Mouse (Mus musculus): ENCODE measurements around the gene Mapk8ip3. TPM values are rescaled to one million over a fixed set of nuclear protein-coding genes. Genes with fewer than 3 reads are reported as not detected.

The Mapk8ip3 gene
- polyA plus RNA-seq, 1 experiment from 2014 or later, result 29.2 TPM

- Histone ChIP-seq H3K9ac (peak overlapping the region; percentile 7; the same call in 1 of the 2 replicates), H3K4me2 (peak overlapping the region; percentile 83), H3K27me3 (replicated peaks) (no peaks in the 10 kb centered on the region), H3K9me3 (no peaks in the 10 kb centered on the region), H3K4me3 (replicated peaks) (peak overlapping the region; percentile 68), H3K27ac (no peak overlapping the region), H3K4me1 (peaks cover 15% of the 10 kb centered on the region), H3K36me3 (no peaks in the 10 kb centered on the region)
- ATAC-seq (ENCODE audit: insufficient read depth, low FRiP score, low read depth), result no peak
Observed at GRCm38 (mm10) chr17:24935666-24936065, 1.1 kb downstream of the Mapk8ip3 start.

GRCm38 (mm10) chr17:24934926-24935325 is 1.9 kb downstream of the Mapk8ip3 start:
- H3K27me3 ChIP-seq (replicated peaks), result no peaks in the 10 kb centered on the region
- H3K4me2 ChIP-seq, result peak overlapping the region; percentile 83
- peaks cover 15% of the 10 kb centered on the region for H3K4me1 ChIP-seq
- no peak for ATAC-seq (ENCODE audit: insufficient read depth, low FRiP score, low read depth)
- H3K36me3 ChIP-seq, result no peaks in the 10 kb centered on the region
- no peak overlapping the region for H3K27ac ChIP-seq
- 64% methylated on average over 4 of the region's 4 CpGs for WGBS
- H3K4me3 ChIP-seq (replicated peaks), result peak overlapping the region; percentile 68
- 0 out of 2 replicates have a peak overlapping the region, but pooled peaks have one; percentile 7 for H3K9ac ChIP-seq
- H3K9me3 ChIP-seq, result no peaks in the 10 kb centered on the region

DNA sequence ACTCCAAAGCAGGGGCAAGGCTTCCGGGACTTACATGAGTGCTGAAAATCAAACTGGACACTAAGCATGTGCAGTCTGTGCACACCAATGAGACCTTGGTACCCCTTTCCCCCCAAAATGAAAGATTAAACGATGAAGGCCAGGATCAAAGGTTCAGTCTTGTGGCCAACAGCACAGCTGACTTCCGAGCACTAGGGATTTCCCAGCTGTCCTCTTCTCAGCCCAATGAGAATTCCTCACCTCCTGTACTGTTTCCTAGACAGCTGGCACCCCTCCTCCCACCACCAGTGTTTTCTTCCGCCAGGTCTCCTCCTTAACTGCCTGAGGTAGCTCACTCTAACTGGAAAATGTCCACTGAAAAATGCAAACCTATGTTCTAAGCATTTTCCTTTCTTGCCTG is 3.6 kb downstream of the Mapk8ip3 start:
- H3K4me3 ChIP-seq (replicated peaks), result no peak overlapping the region

DNA sequence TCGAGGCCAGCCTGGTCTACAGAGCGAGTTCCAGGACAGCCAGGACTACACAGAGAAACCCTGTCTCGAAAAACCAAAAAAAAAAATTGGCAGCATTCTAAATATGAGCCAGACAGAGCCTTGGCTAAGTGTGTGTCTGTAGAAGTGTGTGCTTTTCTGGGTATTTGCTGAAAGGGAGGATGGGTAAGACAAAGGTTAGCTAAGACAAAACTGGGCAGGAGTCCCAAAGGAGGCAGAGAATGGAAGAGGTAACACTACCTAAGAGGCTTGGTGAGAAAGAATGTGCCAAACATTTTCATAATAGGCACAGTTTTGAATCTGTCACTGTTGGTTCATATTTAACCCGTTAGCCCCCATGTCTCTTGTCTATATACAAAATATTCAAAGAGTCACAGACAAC is 4.3 kb downstream of the Mapk8ip3 start:
- WGBS, result 91% methylated on average over 4 of the region's 4 CpGs
- H3K4me1 ChIP-seq, result peaks cover 15% of the 10 kb centered on the region

More for the DNA sequence above, 3.6 kb downstream of the Mapk8ip3 start:
- peaks cover 15% of the 10 kb centered on the region for H3K4me1 ChIP-seq
- no peak overlapping the region for H3K9ac ChIP-seq
- no peak for ATAC-seq (ENCODE audit: insufficient read depth, low FRiP score, low read depth)
- no peaks in the 10 kb centered on the region for H3K36me3 ChIP-seq
- no peaks in the 10 kb centered on the region for H3K27me3 ChIP-seq (replicated peaks)
- H3K4me2 ChIP-seq, result no peak overlapping the region
- WGBS, result 72% methylated on average over 4 of the region's 4 CpGs
- H3K9me3 ChIP-seq, result no peaks in the 10 kb centered on the region
- no peak overlapping the region for H3K27ac ChIP-seq

GRCm38 (mm10) chr17:24929506-24929905 is 7.3 kb downstream of the Mapk8ip3 start:
- Histone ChIP-seq H3K27me3 (replicated peaks) (no peaks in the 10 kb centered on the region), H3K4me2 (no peak overlapping the region), H3K4me3 (replicated peaks) (no peak overlapping the region), H3K4me1 (0 out of 2 replicates have a peak, but pooled peaks cover under 1% of the 10 kb centered on the region), H3K27ac (no peak overlapping the region), H3K9ac (no peak overlapping the region), H3K36me3 (peaks cover 22% of the 10 kb centered on the region), H3K9me3 (no peaks in the 10 kb centered on the region)
- 76% methylated on average over 1 of the region's 1 CpGs for WGBS
- ATAC-seq (ENCODE audit: insufficient read depth, low FRiP score, low read depth), result no peak

More for the DNA sequence above, 4.3 kb downstream of the Mapk8ip3 start:
- 0 out of 2 replicates have a peak, but pooled peaks cover 2% of the 10 kb centered on the region for H3K36me3 ChIP-seq
- H3K27me3 ChIP-seq (replicated peaks), result no peaks in the 10 kb centered on the region
- no peak overlapping the region for H3K4me2 ChIP-seq
- no peak overlapping the region for H3K9ac ChIP-seq
- H3K9me3 ChIP-seq, result no peaks in the 10 kb centered on the region
- no peak overlapping the region for H3K27ac ChIP-seq
- ATAC-seq (ENCODE audit: insufficient read depth, low FRiP score, low read depth), result no peak
- no peak overlapping the region for H3K4me3 ChIP-seq (replicated peaks)

DNA sequence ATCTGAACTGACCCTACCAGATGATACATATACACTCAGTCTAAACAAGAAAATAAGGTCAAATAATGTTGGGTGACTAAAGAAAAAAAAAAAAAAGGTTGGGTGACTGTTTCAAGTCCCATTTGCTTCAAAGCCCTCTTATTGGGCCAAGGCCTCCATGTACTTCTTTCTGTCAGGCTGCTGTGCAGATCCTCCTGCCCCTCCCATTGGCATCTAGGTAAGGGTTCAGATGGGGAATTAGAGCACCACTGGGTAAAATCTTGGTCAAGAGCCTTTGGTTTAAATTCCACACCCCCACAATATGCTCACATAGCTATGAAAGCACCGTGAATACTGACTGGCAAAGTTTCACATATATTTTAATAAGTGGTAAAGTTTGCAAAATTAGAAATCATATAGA is 13.5 kb downstream of the Mapk8ip3 start:
- no peaks in the 10 kb centered on the region for H3K4me1 ChIP-seq
- no peak overlapping the region for H3K4me3 ChIP-seq (replicated peaks)
- no peak for ATAC-seq (ENCODE audit: insufficient read depth, low FRiP score, low read depth)
- H3K9me3 ChIP-seq, result no peaks in the 10 kb centered on the region
- H3K27ac ChIP-seq, result no peak overlapping the region
- H3K27me3 ChIP-seq (replicated peaks), result no peaks in the 10 kb centered on the region
- no peak overlapping the region for H3K4me2 ChIP-seq
- H3K9ac ChIP-seq, result no peak overlapping the region
- WGBS, result 94% methylated on average over 1 of the region's 1 CpGs
- H3K36me3 ChIP-seq, result peaks cover 66% of the 10 kb centered on the region

GRCm38 (mm10) chr17:24913984-24914383 is 22.8 kb downstream of the Mapk8ip3 start:
- Histone ChIP-seq H3K27me3 (replicated peaks) (no peaks in the 10 kb centered on the region), H3K36me3 (peaks cover 66% of the 10 kb centered on the region), H3K4me3 (replicated peaks) (no peak overlapping the region), H3K4me1 (no peaks in the 10 kb centered on the region), H3K27ac (no peak overlapping the region), H3K9ac (no peak overlapping the region), H3K9me3 (no peaks in the 10 kb centered on the region), H3K4me2 (no peak overlapping the region)
- no peak for ATAC-seq (ENCODE audit: insufficient read depth, low FRiP score, low read depth)

GRCm38 (mm10) chr17:24907591-24907990 is 29.2 kb downstream of the Mapk8ip3 start:
- no peak overlapping the region for H3K4me2 ChIP-seq
- H3K27me3 ChIP-seq (replicated peaks), result no peaks in the 10 kb centered on the region
- peaks cover 82% of the 10 kb centered on the region for H3K36me3 ChIP-seq
- no peak overlapping the region for H3K9ac ChIP-seq
- no peaks in the 10 kb centered on the region for H3K9me3 ChIP-seq
- H3K27ac ChIP-seq, result no peak overlapping the region
- no peak overlapping the region for H3K4me3 ChIP-seq (replicated peaks)
- H3K4me1 ChIP-seq, result no peaks in the 10 kb centered on the region
- WGBS, result 93% methylated on average over 2 of the region's 2 CpGs
- no peak for ATAC-seq (ENCODE audit: insufficient read depth, low FRiP score, low read depth)

DNA sequence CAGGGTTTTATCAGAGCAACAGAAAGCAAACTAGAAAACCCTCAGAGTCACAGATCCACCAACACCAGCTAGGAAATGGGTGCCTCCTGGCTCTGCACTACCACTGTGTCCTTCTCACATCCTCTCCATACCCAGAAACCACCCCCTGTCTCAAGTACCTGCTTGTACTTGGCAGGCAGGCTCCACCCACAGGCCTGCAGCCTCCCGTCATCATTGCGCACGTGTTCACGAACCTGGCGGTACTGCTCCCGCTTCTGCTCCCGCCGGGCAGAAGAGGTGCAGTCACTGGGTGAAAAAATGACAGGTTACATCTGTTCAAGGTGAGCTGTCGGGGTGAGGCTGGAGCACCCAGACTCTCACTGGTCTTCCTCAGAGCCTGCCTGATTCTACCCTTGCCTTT is 33.0 kb downstream of the Mapk8ip3 start:
- no peaks in the 10 kb centered on the region for H3K27me3 ChIP-seq (replicated peaks)
- H3K9me3 ChIP-seq, result no peaks in the 10 kb centered on the region
- no peak overlapping the region for H3K4me2 ChIP-seq
- no peak overlapping the region for H3K27ac ChIP-seq
- no peak overlapping the region for H3K9ac ChIP-seq
- H3K4me1 ChIP-seq, result no peaks in the 10 kb centered on the region
- no peak overlapping the region for H3K4me3 ChIP-seq (replicated peaks)
- 88% methylated on average over 9 of the region's 9 CpGs for WGBS
- no peak for ATAC-seq (ENCODE audit: insufficient read depth, low FRiP score, low read depth)
- peaks cover 95% of the 10 kb centered on the region for H3K36me3 ChIP-seq

- Histone ChIP-seq H3K27ac (no peak overlapping the region), H3K36me3 (peaks cover 96% of the 10 kb centered on the region), H3K9me3 (no peaks in the 10 kb centered on the region), H3K9ac (no peak overlapping the region), H3K27me3 (replicated peaks) (no peaks in the 10 kb centered on the region), H3K4me3 (replicated peaks) (no peak overlapping the region), H3K4me1 (0 out of 2 replicates have a peak, but pooled peaks cover under 1% of the 10 kb centered on the region), H3K4me2 (no peak overlapping the region)
- peak; percentile 88; the same call in 1 of the 2 replicates for ATAC-seq (ENCODE audit: insufficient read depth, low FRiP score, low read depth)
- 68% methylated on average over 9 of the region's 9 CpGs for WGBS
Observed at GRCm38 (mm10) chr17:24902671-24903474, 33.9 kb downstream of the Mapk8ip3 start.

DNA sequence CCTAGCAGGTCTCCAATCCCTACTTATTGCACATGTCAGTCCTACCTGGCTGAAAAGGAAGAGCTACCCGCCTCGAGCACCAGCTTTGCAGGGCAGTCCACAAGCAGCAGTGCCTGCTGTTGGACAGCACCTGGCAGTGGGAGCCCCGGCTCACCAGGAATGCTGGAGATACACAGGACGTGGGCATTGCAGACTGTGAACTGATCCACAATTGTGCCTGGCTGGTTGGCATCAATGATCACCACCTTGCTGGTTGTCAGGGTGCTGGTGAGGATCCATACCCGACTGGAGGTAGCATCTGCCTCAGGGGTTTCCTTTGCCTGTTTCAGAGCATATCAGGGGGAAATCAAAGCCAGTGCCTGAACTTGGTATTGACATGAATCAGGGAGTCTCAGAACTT is 34.7 kb downstream of the Mapk8ip3 start:
- 0 out of 2 replicates have a peak, but pooled peaks cover 5% of the 10 kb centered on the region for H3K4me1 ChIP-seq
- H3K36me3 ChIP-seq, result peaks cover 93% of the 10 kb centered on the region
- no peaks in the 10 kb centered on the region for H3K9me3 ChIP-seq
- no peak overlapping the region for H3K9ac ChIP-seq
- H3K4me2 ChIP-seq, result no peak overlapping the region
- 85% methylated on average over 5 of the region's 5 CpGs for WGBS
- no peaks in the 10 kb centered on the region for H3K27me3 ChIP-seq (replicated peaks)
- no peak for ATAC-seq (ENCODE audit: insufficient read depth, low FRiP score, low read depth)
- H3K4me3 ChIP-seq (replicated peaks), result no peak overlapping the region
- H3K27ac ChIP-seq, result no peak overlapping the region

GRCm38 (mm10) chr17:24900014-24900413 is 36.8 kb downstream of the Mapk8ip3 start:
- Histone ChIP-seq H3K9ac (no peak overlapping the region), H3K4me3 (replicated peaks) (no peak overlapping the region), H3K4me2 (no peak overlapping the region), H3K27me3 (replicated peaks) (no peaks in the 10 kb centered on the region), H3K9me3 (no peaks in the 10 kb centered on the region), H3K4me1 (peaks cover 17% of the 10 kb centered on the region), H3K27ac (no peak overlapping the region), H3K36me3 (peaks cover 73% of the 10 kb centered on the region)
- 95% methylated on average over 6 of the region's 6 CpGs for WGBS
- no peak for ATAC-seq (ENCODE audit: insufficient read depth, low FRiP score, low read depth)

Measured in stomach, embryonic 15.5 days (tissue).